Mouse (Mus musculus): ENCODE results near the gene Mctp1.

GRCm38 (mm10) chr13:76932933-76933332, 548.6 kb downstream of the Mctp1 start:
- TF ChIP-seq GATA1 (IDR thresholded peaks at IDR 0.05; ENCODE audit: borderline replicate concordance, low read length) (no peak), FLI1 (IDR thresholded peaks at IDR 0.05; ENCODE audit: low read length) (no peak)
